Comparison of ENCODE assay signal across 32 mouse cellular contexts in genomic region chr19:55164162-55164561, GRCm38 (mm10). TPM values are rescaled to one million over a fixed set of nuclear protein-coding genes. Genes with fewer than 3 reads are reported as not detected.
"Had no signal": no experiment of that assay in that cellular context is flagged by ENCODE, and none has a peak within 500 bp of the region (broad histone marks: within the 10 kb centered on the region; RNA-seq: fewer than 3 reads in every experiment).

No protein-coding gene starts in this region.

- H3K27me3 ChIP-seq: heart, embryonic 12.5 days; hindbrain, embryonic 13.5 days; hindbrain, embryonic 15.5 days; kidney, embryonic 15.5 days; limb, embryonic 13.5 days; limb, embryonic 15.5 days; liver, embryonic 12.5 days had no signal

- DNase-seq: gastrocnemius, postnatal 10 days; gastrocnemius, postnatal 25 days; heart, adult 11 months; heart, postnatal 10 days; kidney, adult 11 months; kidney, adult 2 months; kidney, adult 9 months; kidney, postnatal 14 days; kidney, postnatal 36 days; layer of hippocampus, adult 9-11 months; layer of hippocampus, postnatal 36 days; left cerebral cortex, postnatal 4 days had no signal

- H3K9me3 ChIP-seq: heart, embryonic 10.5 days; hindbrain, embryonic 13.5 days; hindbrain, embryonic 15.5 days; limb, embryonic 13.5 days; limb, embryonic 15.5 days; liver, embryonic 12.5 days had no signal

- H3K4me1 ChIP-seq: heart, embryonic 12.5 days; hindbrain, embryonic 13.5 days; hindbrain, embryonic 15.5 days; kidney, embryonic 15.5 days; limb, embryonic 13.5 days; limb, embryonic 15.5 days had no signal

- H3K27ac ChIP-seq: heart, embryonic 10.5 days; hindbrain, embryonic 13.5 days; hindbrain, embryonic 15.5 days; hindbrain, postnatal 0 days; kidney, embryonic 15.5 days; kidney, postnatal 0 days; limb, embryonic 13.5 days; limb, embryonic 15.5 days; liver, embryonic 12.5 days; liver, embryonic 14.5 days had no signal

- H3K9ac ChIP-seq: heart, embryonic 12.5 days; hindbrain, embryonic 13.5 days; hindbrain, embryonic 15.5 days; kidney, embryonic 15.5 days; limb, embryonic 13.5 days; limb, embryonic 15.5 days; liver, embryonic 12.5 days; liver, embryonic 14.5 days had no signal

- H3K36me3 ChIP-seq: heart, embryonic 10.5 days; heart, embryonic 12.5 days; hindbrain, embryonic 13.5 days; hindbrain, embryonic 15.5 days; kidney, embryonic 15.5 days; limb, embryonic 13.5 days; limb, embryonic 15.5 days; liver, embryonic 12.5 days had no signal

- H3K4me3 ChIP-seq: heart, embryonic 10.5 days; heart, embryonic 12.5 days; hindbrain, embryonic 13.5 days; hindbrain, embryonic 15.5 days; kidney, embryonic 15.5 days; limb, embryonic 13.5 days; limb, embryonic 15.5 days; liver, embryonic 12.5 days had no signal

- H3K4me2 ChIP-seq: heart, embryonic 12.5 days; hindbrain, embryonic 13.5 days; hindbrain, embryonic 15.5 days; kidney, embryonic 15.5 days; limb, embryonic 13.5 days; limb, embryonic 15.5 days; liver, embryonic 12.5 days had no signal

RNA-seq across cellular contexts. Expression of gene Tectb, which starts 16.4 kb away (rescaled TPM):
- total RNA-seq: gastrocnemius, adult 18-20 months; hematopoietic stem cell, adult 5-6 weeks; layer of hippocampus, postnatal 36 days; left cerebral cortex, postnatal 25 days; left cerebral cortex, postnatal 4 days had no signal
- polyA plus RNA-seq: heart, embryonic 12.5 days; heart, embryonic 14.5 days; heart, embryonic 16.5 days; hindbrain, embryonic 11.5 days; intestine, embryonic 14.5 days; kidney, embryonic 15.5 days; large intestine, adult 2 months; limb, embryonic 11.5 days; limb, embryonic 13.5 days; limb, embryonic 15.5 days had no signal
